Mouse (Mus musculus) right cerebral cortex, postnatal 4 days (tissue): Measurements from ENCODE around the gene St8sia4.
"Not testable (repeated sequence)": the region's sequence is repeated elsewhere in the genome, so short reads cannot be mapped to it uniquely, and the experiment has no call there.

ENCODE experiments used
- DNase-seq: peaks from one replicate; pipeline ENCODE4 v3.0.0-alpha.2; 2022

Gene St8sia4

GRCm38 (mm10) chr1:95591101-95591500 is 76.3 kb downstream of the St8sia4 start:
- no peak for DNase-seq

GRCm38 (mm10) chr1:95590108-95590507 is 77.3 kb downstream of the St8sia4 start:
- DNase-seq: peak; percentile 3

DNA sequence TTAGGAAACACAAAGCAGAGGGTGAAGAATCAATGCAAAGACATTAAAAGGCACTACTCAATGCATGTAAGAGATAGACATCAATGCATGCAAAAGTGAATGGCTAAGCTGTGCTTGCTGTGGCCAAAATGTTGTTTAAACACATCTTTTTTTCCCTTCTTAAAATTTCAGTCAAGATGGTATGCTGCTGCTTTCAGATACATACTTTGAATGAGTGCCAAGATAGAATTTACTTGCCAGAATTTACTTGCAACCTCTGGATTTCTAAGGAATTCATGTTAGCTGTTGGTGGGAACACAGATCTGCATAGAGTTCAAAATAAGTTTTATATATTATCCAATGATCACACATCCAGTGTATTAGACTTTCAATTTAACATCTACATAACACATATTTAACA is 77.9 kb downstream of the St8sia4 start:
- no peak for DNase-seq

DNA sequence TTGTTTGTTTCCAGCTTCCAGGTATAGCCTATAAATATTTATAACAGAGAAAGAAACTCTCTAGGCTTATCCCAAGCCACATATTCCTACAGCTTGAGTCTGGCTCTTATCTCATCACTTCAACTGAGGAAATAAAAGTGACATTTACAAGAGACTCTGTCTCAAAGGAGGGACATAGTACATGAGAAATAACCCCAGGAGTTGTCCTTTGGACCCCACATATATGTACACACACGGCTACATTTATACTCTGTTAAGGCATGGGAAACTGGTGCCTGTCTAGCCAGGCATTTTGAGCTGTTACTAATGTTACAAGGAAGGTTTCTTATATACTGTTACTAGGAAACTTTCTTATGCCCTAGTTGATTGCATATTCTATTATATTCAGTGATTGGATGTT is 84.1 kb downstream of the St8sia4 start:
- no peak for DNase-seq

- DNase-seq: no peak
Measured at GRCm38 (mm10) chr1:95582264-95582663, 85.1 kb downstream of the St8sia4 start.

- no peak for DNase-seq
Measured at GRCm38 (mm10) chr1:95572619-95573540, 94.5 kb downstream of the St8sia4 start.

GRCm38 (mm10) chr1:95571106-95571505 is 96.3 kb downstream of the St8sia4 start:
- no peak for DNase-seq

DNA sequence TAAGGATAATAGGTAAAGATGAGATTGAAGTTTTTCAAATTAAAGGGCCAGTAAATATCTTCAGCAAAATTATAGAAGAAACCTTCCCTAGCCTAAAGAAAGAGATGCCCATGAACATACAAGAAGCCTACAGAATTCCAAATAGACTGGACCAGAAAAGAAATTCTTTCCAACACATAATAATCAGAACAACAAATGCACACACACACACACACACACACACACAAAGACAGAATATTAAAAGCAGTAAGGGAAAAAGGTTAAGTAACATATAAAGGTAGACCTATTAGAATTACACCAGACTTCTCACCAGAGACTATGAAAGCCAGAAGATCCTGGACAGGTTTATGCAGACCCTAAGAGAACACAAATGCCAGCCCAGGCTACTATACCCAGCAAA is 112.8 kb downstream of the St8sia4 start:
- not testable (repeated sequence) for DNase-seq

DNA sequence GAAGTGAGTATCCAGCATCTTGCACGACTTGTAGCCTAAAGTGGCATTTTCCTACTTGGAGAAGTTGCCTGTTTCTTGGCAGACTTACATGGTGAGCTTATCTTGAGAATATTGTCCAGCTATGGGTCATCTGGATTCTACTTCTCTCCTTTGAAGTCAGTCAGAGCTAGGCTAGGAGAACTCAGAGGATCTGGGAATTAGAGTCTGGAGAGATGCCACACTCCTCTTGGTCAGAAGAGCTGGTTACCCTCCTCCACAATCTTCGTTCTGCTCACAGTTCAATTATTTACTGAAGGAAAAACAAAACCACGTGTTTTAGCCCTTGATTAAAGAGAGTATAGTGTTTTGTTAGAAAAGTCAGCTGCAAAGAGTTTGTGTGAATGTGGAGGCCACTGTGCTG is 125.9 kb downstream of the St8sia4 start:
- DNase-seq: no peak
